Mouse (Mus musculus) liver, postnatal 0 days (tissue): ENCODE data around the gene Mrps30.

Experiments
- CTCF ChIP-seq: sonication (generic); IDR thresholded peaks from 2 replicates; pipeline ENCODE4 v1.5.1; 2016; ENCODE audit warnings: antibody characterized with exemption, low read depth
- EP300 ChIP-seq: IDR thresholded peaks from 2 replicates; pipeline ENCODE4 v1.6.1; 2016; ENCODE audit warnings: antibody characterized with exemption, low read depth, mild to moderate bottlenecking

- no peak for TF ChIP-seq CTCF
- TF ChIP-seq EP300 = no peak
Observed at GRCm38 (mm10) chr13:118420847-118421246, 33.8 kb upstream of the Mrps30 start.
